Mouse (Mus musculus) ES-Bruce4 (cell line): ENCODE results near the gene Gm4858.

Experiments
- CTCF ChIP-seq: IDR thresholded peaks from one replicate; pipeline ENCODE4 v1.8.1; 2011; ENCODE audit warnings: low read depth, low read length
- EP300 ChIP-seq: IDR thresholded peaks from 2 replicates; pipeline ENCODE4 v1.6.1; 2011; ENCODE audit warnings: low read depth, low read length; ENCODE audit not compliant: insufficient read depth
- POLR2A ChIP-seq: IDR thresholded peaks from one replicate; pipeline ENCODE4 v1.8.1; 2011; ENCODE audit warnings: low read length; ENCODE audit not compliant: insufficient read depth

GRCm38 (mm10) chr3:93050182-93050581 is 18.4 kb upstream of the Gm4858 start:
- no peak for TF ChIP-seq POLR2A
- TF ChIP-seq CTCF, result no peak
- TF ChIP-seq EP300, result no peak
